Mouse (Mus musculus) heart, embryonic 15.5 days (tissue): Measurements from ENCODE around the gene Tpp1. TPM values are rescaled to one million over a fixed set of nuclear protein-coding genes. Genes with fewer than 3 reads are reported as not detected.
A peak's percentile ranks its signal among the peaks of the same experiment; 100 is the strongest.
"Not testable (repeated sequence)": the region's sequence is repeated elsewhere in the genome, so short reads cannot be mapped to it uniquely, and the experiment has no call there.

Source experiments
- ATAC-seq: fragments of 200-750 bp; cut with Nextera tagmentation; replicated peaks from 2 replicates; pipeline ENCODE4 v1.8.0; 2017; ENCODE audit warnings: low read depth, moderate TSS enrichment; ENCODE audit not compliant: insufficient number of reproducible peaks, insufficient read depth, low FRiP score
- H3K27ac ChIP-seq: fragments of 300-500 bp; sonication (generic); 2 replicates; pipeline ENCODE4 v1.5.1; 2015; ENCODE audit warnings: mild to moderate bottlenecking, inconsistent platforms
- H3K27me3 ChIP-seq: fragments of 300-500 bp; sonication (generic); 2 replicates; pipeline ENCODE4 v1.6.1; 2015; ENCODE audit warnings: inconsistent platforms
- H3K36me3 ChIP-seq: fragments of 300-500 bp; sonication (generic); 2 replicates; pipeline ENCODE4 v1.6.1; 2015; ENCODE audit warnings: mild to moderate bottlenecking, inconsistent platforms
- H3K4me1 ChIP-seq: fragments of 300-500 bp; sonication (generic); replicated peaks from 2 replicates; pipeline ENCODE4 v1.6.1; 2015; ENCODE audit warnings: inconsistent platforms
- H3K4me2 ChIP-seq: fragments of 300-500 bp; sonication (generic); 2 replicates; pipeline ENCODE4 v1.6.1; 2015; ENCODE audit warnings: inconsistent platforms, mild to moderate bottlenecking, moderate library complexity
- H3K4me3 ChIP-seq: fragments of 300-500 bp; sonication (generic); 2 replicates; pipeline ENCODE4 v1.5.1; 2015; ENCODE audit warnings: mild to moderate bottlenecking, inconsistent platforms
- H3K9ac ChIP-seq: fragments of 300-500 bp; sonication (generic); 2 replicates; pipeline ENCODE4 v1.6.1; 2015; ENCODE audit warnings: mild to moderate bottlenecking, inconsistent platforms
- H3K9me3 ChIP-seq: fragments of 300-500 bp; sonication (generic); replicated peaks from 2 replicates; pipeline ENCODE4 v1.6.1; 2016; ENCODE audit warnings: inconsistent platforms
- WGBS: fragments of 180-500 bp; shearing (Covaris S2); methylation state at CpG from one replicate; pipeline ENCODE4 v1.1.7; 2015; ENCODE audit warnings: mixed read lengths; 5-methylcytosine and 5-hydroxymethylcytosine counted together
- polyA plus RNA-seq: library from polyadenylated mRNA; unstranded; fragments of >200 nt; fragmentation: Nextera tagmentation; extraction: Ambion mirVana; gene quantifications from 2 replicates; pipeline ENCODE4 v1.2.1, GENCODE M21; 2015

Gene Tpp1
- polyA plus RNA-seq, 1 experiment from 2014 or later, result 72.8 TPM

DNA sequence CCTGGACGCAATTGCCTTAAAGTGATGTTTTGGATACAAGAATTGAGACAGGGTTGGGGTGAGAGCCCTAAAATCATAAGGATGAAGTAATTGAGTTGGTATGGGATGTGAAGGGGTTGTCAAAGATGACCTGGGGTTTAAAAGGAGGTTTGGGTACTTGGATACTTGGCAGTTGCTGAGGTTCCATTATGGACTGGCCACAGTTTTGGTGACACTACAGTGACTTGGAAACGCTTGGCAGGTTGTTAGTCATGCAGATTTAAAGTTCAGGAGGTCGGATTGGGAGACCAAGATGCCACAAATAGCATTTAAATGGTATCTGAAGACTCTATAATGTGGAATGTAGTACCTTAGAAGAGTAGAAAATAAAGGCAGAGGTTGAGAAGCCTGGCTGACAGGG is 14.4 kb downstream of the Tpp1 start:
- no peaks in the 10 kb centered on the region for H3K9me3 ChIP-seq
- H3K4me2 ChIP-seq, result peak overlapping the region; percentile 76
- 9% methylated on average over 3 of the region's 3 CpGs for WGBS
- no peaks in the 10 kb centered on the region for H3K27me3 ChIP-seq
- H3K36me3 ChIP-seq, result peaks cover 43% of the 10 kb centered on the region
- peak overlapping the region; percentile 94 for H3K9ac ChIP-seq
- peak overlapping the region; percentile 98 for H3K27ac ChIP-seq
- peak overlapping the region; percentile 86 for H3K4me3 ChIP-seq
- no peak for ATAC-seq
- peaks cover 35% of the 10 kb centered on the region for H3K4me1 ChIP-seq

GRCm38 (mm10) chr7:105736911-105737521 is 15.0 kb downstream of the Tpp1 start, which contains the start of gene Rrp8:
TSS of gene Rrp8 (minus strand) at chr7:105737385.
- H3K4me3 ChIP-seq, result peak within 1 kb of the TSS; percentile 86
- peak within 1 kb of the TSS; percentile 76 for H3K4me2 ChIP-seq
- H3K9me3 ChIP-seq, result no peaks in the 10 kb centered on the region
- under 1% methylated on average over 30 of the region's 30 CpGs for WGBS
- no peak for ATAC-seq
- peaks cover 44% of the 10 kb centered on the region for H3K36me3 ChIP-seq
- peak within 1 kb of the TSS; percentile 98 for H3K27ac ChIP-seq
- no peaks in the 10 kb centered on the region for H3K27me3 ChIP-seq
- peak within 1 kb of the TSS; percentile 94 for H3K9ac ChIP-seq
- peaks cover 35% of the 10 kb centered on the region for H3K4me1 ChIP-seq

DNA sequence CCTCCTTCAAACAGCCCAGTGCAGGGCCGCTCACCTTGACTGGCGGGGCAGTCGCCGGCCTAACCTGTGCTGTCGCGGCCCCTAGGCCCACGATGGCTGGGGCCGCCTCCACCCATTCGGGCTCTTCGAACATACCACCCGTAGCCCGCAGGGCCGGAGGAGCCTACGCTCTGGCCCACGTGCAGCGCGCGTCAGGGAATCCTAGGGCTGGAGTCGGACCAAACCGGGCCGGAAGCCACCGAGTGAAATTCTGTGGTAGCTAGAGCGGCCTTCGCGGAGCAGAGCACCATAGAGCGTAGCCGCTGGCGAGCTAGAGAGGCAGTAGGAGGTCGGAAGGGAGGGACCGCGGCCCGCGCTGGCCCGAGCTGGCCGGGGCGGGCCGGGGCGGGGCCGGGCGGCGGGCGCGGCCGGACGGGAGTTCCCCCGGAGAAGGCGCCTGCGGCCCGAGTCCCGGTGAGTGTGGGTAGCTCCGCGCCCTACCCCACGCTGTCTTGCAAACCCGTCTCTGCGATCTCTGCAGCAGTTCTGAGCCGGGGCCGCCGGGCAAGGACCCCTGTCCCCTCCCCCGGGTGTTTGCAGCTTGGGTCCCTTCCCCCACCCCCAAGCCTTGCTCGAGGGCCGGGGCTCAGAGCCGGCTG is 15.7 kb downstream of the Tpp1 start, which contains the start of gene Ilk:
Gene Ilk (plus strand): TSS at position 329 of the 638 bp plus-strand sequence.
- peak; percentile 97 for ATAC-seq
- H3K4me3 ChIP-seq, result peak within 1 kb of the TSS; percentile 86
- H3K4me2 ChIP-seq, result peak within 1 kb of the TSS; percentile 76
- H3K27ac ChIP-seq, result peak within 1 kb of the TSS; percentile 98
- peaks cover 35% of the 10 kb centered on the region for H3K4me1 ChIP-seq
- no peaks in the 10 kb centered on the region for H3K9me3 ChIP-seq
- WGBS, result 1% methylated on average over 55 of the region's 62 CpGs
- H3K36me3 ChIP-seq, result peaks cover 44% of the 10 kb centered on the region
- H3K27me3 ChIP-seq, result no peaks in the 10 kb centered on the region
- peak within 1 kb of the TSS; percentile 94 for H3K9ac ChIP-seq

DNA sequence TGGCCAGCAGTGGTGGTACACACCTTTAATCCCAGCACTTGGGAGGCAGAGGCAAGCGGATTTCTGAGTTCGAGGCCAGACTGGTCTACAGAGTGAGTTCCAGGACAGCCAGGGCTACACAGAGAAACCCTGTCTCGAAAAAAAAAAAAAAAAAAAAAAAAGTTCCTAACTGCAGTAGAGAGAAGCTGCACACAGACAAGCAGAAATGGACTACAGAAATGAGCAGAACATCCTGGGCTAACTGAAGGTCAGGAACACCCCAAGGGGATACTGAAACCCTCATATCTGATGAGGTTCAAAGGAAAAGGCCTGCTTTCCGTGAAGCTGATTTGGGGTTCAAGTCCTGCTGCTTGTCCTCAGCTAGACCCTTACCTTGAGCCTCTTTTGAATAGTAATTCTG is 16.6 kb downstream of the Tpp1 start:
- Histone ChIP-seq H3K4me1 (peaks cover 35% of the 10 kb centered on the region), H3K36me3 (peaks cover 44% of the 10 kb centered on the region), H3K4me2 (peak overlapping the region; percentile 76), H3K27ac (peak overlapping the region; percentile 98), H3K9ac (peak overlapping the region; percentile 94), H3K4me3 (peak overlapping the region; percentile 86)
- not testable (repeated sequence) for ATAC-seq, H3K9me3 ChIP-seq, H3K27me3 ChIP-seq
- WGBS, result 32% methylated on average over 4 of the region's 4 CpGs

GRCm38 (mm10) chr7:105734826-105735225 is 17.2 kb downstream of the Tpp1 start:
- H3K36me3 ChIP-seq, result peaks cover 40% of the 10 kb centered on the region
- no peaks in the 10 kb centered on the region for H3K9me3 ChIP-seq
- peaks cover 31% of the 10 kb centered on the region for H3K4me1 ChIP-seq
- peak overlapping the region; percentile 76; the same call in 1 of the 2 replicates for H3K4me2 ChIP-seq
- WGBS, result 86% methylated on average over 8 of the region's 8 CpGs
- no peaks in the 10 kb centered on the region for H3K27me3 ChIP-seq
- no peak for ATAC-seq
- H3K9ac ChIP-seq, result no peak overlapping the region
- no peak overlapping the region for H3K4me3 ChIP-seq
- H3K27ac ChIP-seq, result no peak overlapping the region

DNA sequence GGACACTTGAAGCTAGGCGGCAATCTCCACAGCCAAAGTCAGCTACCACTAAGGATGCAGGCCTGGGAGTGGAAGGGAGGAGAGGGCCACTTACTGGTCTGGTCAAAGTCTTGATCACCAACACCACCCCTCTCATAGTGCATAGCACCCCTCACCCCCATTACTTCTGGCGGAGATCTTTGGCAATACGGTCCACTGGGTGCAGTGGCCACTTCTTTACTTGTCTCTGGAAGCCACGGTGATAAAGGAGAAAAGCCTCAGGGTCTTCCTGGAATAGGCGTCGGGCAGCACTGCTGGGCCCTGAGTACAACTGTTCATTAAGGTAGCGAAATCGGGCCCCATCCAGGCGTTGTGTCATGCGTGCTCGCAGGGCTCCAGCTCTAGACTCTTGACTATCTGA is 18.2 kb downstream of the Tpp1 start:
- H3K4me3 ChIP-seq, result no peak overlapping the region
- no peaks in the 10 kb centered on the region for H3K27me3 ChIP-seq
- WGBS, result 94% methylated on average over 11 of the region's 11 CpGs
- no peak overlapping the region for H3K4me2 ChIP-seq
- peaks cover 46% of the 10 kb centered on the region for H3K36me3 ChIP-seq
- no peak overlapping the region for H3K9ac ChIP-seq
- ATAC-seq, result no peak
- H3K27ac ChIP-seq, result no peak overlapping the region
- no peaks in the 10 kb centered on the region for H3K9me3 ChIP-seq
- H3K4me1 ChIP-seq, result peaks cover 23% of the 10 kb centered on the region

GRCm38 (mm10) chr7:105728701-105729428 is 23.2 kb downstream of the Tpp1 start:
- Histone ChIP-seq H3K9ac (no peak overlapping the region), H3K9me3 (no peaks in the 10 kb centered on the region), H3K36me3 (peaks cover 43% of the 10 kb centered on the region), H3K27me3 (no peaks in the 10 kb centered on the region), H3K4me1 (no peaks in the 10 kb centered on the region), H3K27ac (peak overlapping the region; percentile 31; the same call in 1 of the 2 replicates), H3K4me3 (no peak overlapping the region), H3K4me2 (no peak overlapping the region)
- no peak for ATAC-seq
- WGBS, result 81% methylated on average over 6 of the region's 6 CpGs

DNA sequence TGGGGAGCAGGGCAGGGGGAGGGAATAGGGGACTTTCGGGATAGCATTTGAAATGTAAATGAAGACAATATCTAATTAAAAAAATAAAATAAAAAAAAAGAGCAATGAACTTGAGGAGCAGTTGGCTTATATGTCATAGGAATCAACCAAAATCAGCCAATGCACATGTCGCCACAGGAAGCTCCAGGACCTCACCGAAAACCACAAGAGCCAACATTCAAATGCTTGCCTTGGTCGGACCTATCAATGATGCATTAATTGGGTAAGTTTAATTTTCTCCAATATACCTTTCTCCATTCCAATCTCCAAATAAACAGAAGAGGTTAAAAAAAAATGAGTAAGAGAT is 25.1 kb downstream of the Tpp1 start:
- Histone ChIP-seq H3K4me1 (no peaks in the 10 kb centered on the region), H3K4me3 (no peak overlapping the region), H3K9ac (no peak overlapping the region), H3K27me3 (no peaks in the 10 kb centered on the region), H3K27ac (no peak overlapping the region), H3K36me3 (peaks cover 25% of the 10 kb centered on the region), H3K9me3 (no peaks in the 10 kb centered on the region), H3K4me2 (no peak overlapping the region)
- 91% methylated on average over 4 of the region's 4 CpGs for WGBS
- no peak for ATAC-seq

GRCm38 (mm10) chr7:105726144-105726979 is 25.7 kb downstream of the Tpp1 start:
- H3K4me1 ChIP-seq, result no peaks in the 10 kb centered on the region
- no peaks in the 10 kb centered on the region for H3K9me3 ChIP-seq
- H3K27ac ChIP-seq, result no peak overlapping the region
- peaks cover 19% of the 10 kb centered on the region; the same call in 1 of the 2 replicates for H3K36me3 ChIP-seq
- no peaks in the 10 kb centered on the region for H3K27me3 ChIP-seq
- H3K4me2 ChIP-seq, result no peak overlapping the region
- peak; percentile 76; the same call in 1 of the 2 replicates for ATAC-seq
- no peak overlapping the region for H3K4me3 ChIP-seq
- no peak overlapping the region for H3K9ac ChIP-seq
- 76% methylated on average over 4 of the region's 4 CpGs for WGBS

DNA sequence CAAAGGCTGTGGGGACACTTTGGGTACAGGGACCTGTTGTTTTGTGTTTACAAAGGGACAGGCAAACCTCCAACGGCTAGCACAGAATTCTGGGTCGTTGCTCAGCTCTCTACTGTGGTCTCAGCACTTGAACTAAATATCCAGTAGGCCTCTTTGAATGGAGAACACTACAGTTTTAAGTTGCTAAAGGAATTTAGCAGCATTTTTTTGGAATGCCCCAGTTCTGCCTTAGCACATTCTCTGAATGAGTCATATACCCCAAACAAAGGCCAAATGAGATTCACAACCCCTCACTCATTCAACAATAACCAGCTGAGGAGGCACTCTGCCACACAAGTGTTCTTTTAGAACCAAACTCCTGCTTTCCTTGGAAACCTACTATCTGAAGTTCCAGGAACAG is 30.1 kb downstream of the Tpp1 start:
- WGBS, result 81% methylated on average over 2 of the region's 2 CpGs
- Histone ChIP-seq H3K4me1 (no peaks in the 10 kb centered on the region), H3K9me3 (no peaks in the 10 kb centered on the region), H3K27ac (no peak overlapping the region), H3K9ac (no peak overlapping the region), H3K4me2 (no peak overlapping the region), H3K27me3 (no peaks in the 10 kb centered on the region), H3K36me3 (no peaks in the 10 kb centered on the region), H3K4me3 (no peak overlapping the region)
- ATAC-seq, result no peak

GRCm38 (mm10) chr7:105715366-105715765 is 36.7 kb downstream of the Tpp1 start:
- H3K4me2 ChIP-seq, result no peak overlapping the region
- H3K9me3 ChIP-seq, result no peaks in the 10 kb centered on the region
- ATAC-seq, result no peak
- no peak overlapping the region for H3K4me3 ChIP-seq
- no peak overlapping the region for H3K27ac ChIP-seq
- no peaks in the 10 kb centered on the region for H3K36me3 ChIP-seq
- H3K27me3 ChIP-seq, result no peaks in the 10 kb centered on the region
- no peak overlapping the region for H3K9ac ChIP-seq
- H3K4me1 ChIP-seq, result no peaks in the 10 kb centered on the region
- WGBS, result 58% methylated on average over 3 of the region's 3 CpGs
